Mouse (Mus musculus): Measurements from ENCODE around the gene Rcl1. TPM values are rescaled to one million over a fixed set of nuclear protein-coding genes. Genes with fewer than 3 reads are reported as not detected.
A peak's percentile ranks its signal among the peaks of the same experiment; 100 is the strongest.

Rcl1 gene
- polyA plus RNA-seq, 1 experiment, result 19.1 TPM

DNA sequence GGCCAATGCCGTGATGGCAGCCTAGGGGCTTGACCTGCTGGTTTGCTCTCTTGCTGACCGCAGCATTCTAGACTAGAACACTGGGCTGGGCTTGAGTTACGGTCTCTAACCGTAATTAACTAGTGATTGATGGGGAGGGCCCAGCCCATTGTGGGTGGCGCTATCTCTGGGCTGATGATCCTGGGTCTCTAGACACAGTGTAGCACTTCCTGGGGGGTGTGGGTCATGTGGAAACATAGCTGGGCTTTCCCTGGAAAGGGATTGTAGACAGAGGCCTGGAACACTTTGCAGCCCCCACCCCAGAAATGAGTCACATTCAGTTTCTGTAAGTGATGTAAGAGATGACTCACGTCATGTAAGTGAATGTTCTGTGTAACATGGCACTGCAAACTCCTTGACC lies 48.9 kb downstream of the Rcl1 start:
- peaks cover 4% of the 10 kb centered on the region for H3K36me3 ChIP-seq (ENCODE audit: control insufficient read depth, insufficient read depth)

DNA sequence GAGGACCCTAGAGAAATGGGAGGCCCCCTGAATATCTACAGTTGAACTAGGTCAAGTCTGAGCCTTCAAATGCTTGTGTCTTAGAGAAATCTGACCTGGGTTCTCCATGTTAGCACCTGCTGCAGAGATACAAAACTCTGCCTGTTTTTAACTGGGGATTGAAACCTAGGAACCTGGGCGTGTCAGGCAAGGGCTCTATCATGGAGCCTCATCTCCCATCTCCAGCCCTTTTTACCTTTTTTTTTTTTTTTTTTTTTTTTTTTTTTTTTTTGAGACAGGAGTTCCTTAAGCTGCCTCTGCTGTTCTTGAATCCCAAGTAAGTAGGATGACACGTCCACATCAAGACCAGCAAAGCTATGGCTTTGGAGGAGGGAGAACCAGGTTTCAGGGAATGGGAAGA lies 50.3 kb downstream of the Rcl1 start:
- H3K79me2 ChIP-seq (ENCODE audit: control insufficient read depth, insufficient read depth), result no peaks in the 10 kb centered on the region
- H3K4me3 ChIP-seq, result no peak overlapping the region
- TF ChIP-seq POLR2A (IDR thresholded peaks at IDR 0.05; ENCODE audit: insufficient read length, low read depth) (no peak), MYOD1 (IDR thresholded peaks at IDR 0.05; ENCODE audit: control insufficient read depth in 1 of 3, insufficient read length in 2 of 3, low read depth in 2 of 3) (no peak), MAX (IDR thresholded peaks at IDR 0.05; ENCODE audit: low read depth) (no peak), MYOG (IDR thresholded peaks at IDR 0.05; ENCODE audit: control insufficient read depth in 1 of 3, insufficient read depth in 1 of 3, insufficient read length in 2 of 3, low read depth in 2 of 3) (no peak), REST (IDR thresholded peaks at IDR 0.05; ENCODE audit: insufficient read depth, insufficient read length) (no peak), E2F4 (IDR thresholded peaks at IDR 0.05; ENCODE audit: insufficient read depth) (no peak), POLR2AphosphoS2 (IDR thresholded peaks at IDR 0.05; ENCODE audit: insufficient read length, low read depth) (no peak), TCF3 (IDR thresholded peaks at IDR 0.05; ENCODE audit: insufficient read length, low read depth) (no peak)
- no peaks in the 10 kb centered on the region for H3K27me3 ChIP-seq (ENCODE audit: control insufficient read depth, insufficient read depth, insufficient read length)
- no peak overlapping the region for H3K4me2 ChIP-seq (ENCODE audit: low read depth)
- no peak overlapping the region for H3ac ChIP-seq (ENCODE audit: control insufficient read depth, insufficient read length)
- peaks cover 3% of the 10 kb centered on the region for H3K36me3 ChIP-seq (ENCODE audit: control insufficient read depth, insufficient read depth)

More for the DNA sequence above, 48.9 kb downstream of the Rcl1 start:
- TF ChIP-seq POLR2A (IDR thresholded peaks at IDR 0.05; ENCODE audit: insufficient read length, low read depth), result no peak
- TF ChIP-seq CEBPB (IDR thresholded peaks at IDR 0.05; ENCODE audit: insufficient read depth, poor library complexity, severe bottlenecking), result peak; percentile 48; the same call in 1 of the 2 replicates
- H3K27me3 ChIP-seq (ENCODE audit: control insufficient read depth, insufficient read depth, insufficient read length), result no peaks in the 10 kb centered on the region
- no peak overlapping the region for H3ac ChIP-seq (ENCODE audit: control insufficient read depth, insufficient read length)
- no peak overlapping the region for H3K4me3 ChIP-seq
- H3K4me2 ChIP-seq (ENCODE audit: low read depth), result peak overlapping the region; percentile 4
- H3K79me2 ChIP-seq (ENCODE audit: control insufficient read depth, insufficient read depth), result no peaks in the 10 kb centered on the region

DNA sequence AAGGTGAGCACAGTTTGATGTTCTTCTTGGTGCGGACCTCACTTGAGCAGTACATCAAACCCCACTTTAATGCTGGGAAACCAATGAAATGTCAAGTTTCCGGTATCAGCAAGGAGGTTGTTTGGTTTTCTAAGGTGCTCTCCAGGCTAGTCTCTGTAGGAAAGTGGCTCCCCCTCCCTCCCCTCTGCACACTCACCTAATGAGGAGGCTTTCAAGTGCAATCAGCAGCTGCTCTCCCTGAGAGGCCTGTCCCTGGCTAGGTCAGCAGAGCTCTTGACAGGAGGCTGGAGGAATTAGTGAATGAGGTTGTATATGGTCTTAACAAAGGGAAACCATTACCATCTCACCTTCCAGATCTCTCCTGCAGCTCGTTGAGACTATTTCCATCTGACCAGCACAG lies 54.4 kb downstream of the Rcl1 start:
- TF ChIP-seq REST (IDR thresholded peaks at IDR 0.05; ENCODE audit: insufficient read depth, insufficient read length), result no peak
- no peak for TF ChIP-seq POLR2A (IDR thresholded peaks at IDR 0.05; ENCODE audit: insufficient read length, low read depth)
- no peak for TF ChIP-seq TCF3 (IDR thresholded peaks at IDR 0.05; ENCODE audit: insufficient read length, low read depth)
- TF ChIP-seq USF1 (IDR thresholded peaks at IDR 0.05; ENCODE audit: low read depth), result no peak
- Histone ChIP-seq H3K79me2 (ENCODE audit: control insufficient read depth, insufficient read depth) (no peaks in the 10 kb centered on the region), H3K4me2 (ENCODE audit: low read depth) (no peak overlapping the region), H3K36me3 (ENCODE audit: control insufficient read depth, insufficient read depth) (no peaks in the 10 kb centered on the region), H3ac (ENCODE audit: control insufficient read depth, insufficient read length) (no peak overlapping the region), H3K27me3 (ENCODE audit: control insufficient read depth, insufficient read depth, insufficient read length) (no peaks in the 10 kb centered on the region), H3K4me3 (no peak overlapping the region)

DNA sequence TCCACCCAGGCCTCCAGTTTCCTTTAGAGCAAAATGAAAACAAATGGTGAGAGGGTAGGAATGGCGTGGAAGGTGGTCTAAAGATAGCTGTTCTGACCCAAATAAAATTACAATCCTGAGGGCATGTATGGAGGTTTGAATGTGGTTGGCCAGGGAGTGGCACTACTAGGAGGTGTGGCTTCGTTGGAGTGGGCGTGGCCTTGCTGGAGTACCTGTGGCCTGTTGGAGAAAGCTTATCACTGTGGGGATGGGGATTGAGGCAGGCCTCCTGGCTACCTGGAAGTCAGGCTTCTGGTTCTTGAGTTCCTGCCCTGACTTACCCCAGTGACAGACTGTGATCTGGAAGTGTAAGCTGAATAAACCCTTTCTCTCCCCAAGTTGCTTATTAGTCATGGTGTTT lies 55.2 kb downstream of the Rcl1 start:
- H3K4me2 ChIP-seq (ENCODE audit: low read depth), result no peak overlapping the region
- H3ac ChIP-seq (ENCODE audit: control insufficient read depth, insufficient read length), result no peak overlapping the region
- H3K4me3 ChIP-seq, result no peak overlapping the region
- H3K27me3 ChIP-seq (ENCODE audit: control insufficient read depth, insufficient read depth, insufficient read length), result no peaks in the 10 kb centered on the region
- TF ChIP-seq MAX (IDR thresholded peaks at IDR 0.05; ENCODE audit: low read depth), result no peak
- no peak for TF ChIP-seq POLR2A (IDR thresholded peaks at IDR 0.05; ENCODE audit: insufficient read length, low read depth)
- TF ChIP-seq REST (IDR thresholded peaks at IDR 0.05; ENCODE audit: insufficient read depth, insufficient read length), result no peak
- no peak for TF ChIP-seq POLR2AphosphoS2 (IDR thresholded peaks at IDR 0.05; ENCODE audit: insufficient read length, low read depth)
- TF ChIP-seq USF1 (IDR thresholded peaks at IDR 0.05; ENCODE audit: low read depth), result no peak
- no peak for TF ChIP-seq MYOD1 (IDR thresholded peaks at IDR 0.05; ENCODE audit: control insufficient read depth in 1 of 3, insufficient read length in 2 of 3, low read depth in 2 of 3)
- no peak for TF ChIP-seq TCF3 (IDR thresholded peaks at IDR 0.05; ENCODE audit: insufficient read length, low read depth)
- no peak for TF ChIP-seq E2F4 (IDR thresholded peaks at IDR 0.05; ENCODE audit: insufficient read depth)
- no peak for TF ChIP-seq TCF12 (IDR thresholded peaks at IDR 0.05; ENCODE audit: insufficient read depth, poor library complexity, severe bottlenecking)
- TF ChIP-seq CEBPB (IDR thresholded peaks at IDR 0.05; ENCODE audit: insufficient read depth, poor library complexity, severe bottlenecking), result no peak
- no peak for TF ChIP-seq SRF (IDR thresholded peaks at IDR 0.05; ENCODE audit: control insufficient read depth, insufficient read length, low read depth)
- H3K36me3 ChIP-seq (ENCODE audit: control insufficient read depth, insufficient read depth), result no peaks in the 10 kb centered on the region
- H3K79me2 ChIP-seq (ENCODE audit: control insufficient read depth, insufficient read depth), result no peaks in the 10 kb centered on the region

DNA sequence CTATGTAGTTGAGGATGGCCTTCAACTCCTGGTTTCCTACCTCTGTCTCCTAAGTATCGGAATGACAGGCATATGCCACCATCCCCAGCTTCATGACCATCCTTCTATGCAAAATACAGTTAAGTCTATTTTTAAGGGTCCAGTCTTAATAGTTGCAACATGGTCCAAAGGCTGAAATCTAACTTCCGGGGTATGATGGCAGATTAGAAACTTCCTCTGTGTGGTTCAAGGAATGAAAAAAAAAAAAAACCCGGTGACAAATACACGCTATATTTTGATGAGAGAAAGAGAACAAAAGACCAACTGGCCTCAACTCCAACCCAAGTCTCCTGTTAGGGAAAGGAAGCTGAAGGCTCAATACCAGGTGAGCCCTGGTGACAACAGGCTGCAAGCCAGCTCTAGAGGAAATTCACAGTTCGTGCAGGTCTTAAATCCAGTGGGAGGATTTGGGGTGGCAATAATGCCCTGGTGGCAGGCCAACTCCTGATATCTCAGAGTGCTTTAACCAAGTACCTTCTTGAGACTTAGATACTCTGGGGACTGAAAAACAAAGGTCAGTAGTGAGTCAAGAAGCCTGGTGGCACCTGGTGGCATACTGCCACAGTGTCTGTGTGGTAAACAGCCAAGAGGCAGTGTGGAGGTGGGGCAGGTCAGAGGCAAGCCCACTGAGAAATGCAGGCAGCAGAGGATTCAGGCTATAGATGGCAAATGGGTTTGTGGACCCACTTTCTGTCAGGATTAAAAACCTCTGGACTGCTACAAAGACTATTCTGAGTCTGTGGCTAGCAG lies 56.7 kb downstream of the Rcl1 start:
- H3K79me2 ChIP-seq (ENCODE audit: control insufficient read depth, insufficient read depth), result no peaks in the 10 kb centered on the region

More for the DNA sequence above, 56.7 kb downstream of the Rcl1 start:
- no peaks in the 10 kb centered on the region for H3K27me3 ChIP-seq (ENCODE audit: control insufficient read depth, insufficient read depth, insufficient read length)
- H3K4me2 ChIP-seq (ENCODE audit: low read depth), result no peak overlapping the region
- H3ac ChIP-seq (ENCODE audit: control insufficient read depth, insufficient read length), result no peak overlapping the region
- no peaks in the 10 kb centered on the region for H3K36me3 ChIP-seq (ENCODE audit: control insufficient read depth, insufficient read depth)
- TF ChIP-seq MYOG (IDR thresholded peaks at IDR 0.05; ENCODE audit: control insufficient read depth in 1 of 3, insufficient read depth in 1 of 3, insufficient read length in 2 of 3, low read depth in 2 of 3), result no peak
- TF ChIP-seq POLR2A (IDR thresholded peaks at IDR 0.05; ENCODE audit: insufficient read length, low read depth), result no peak
- no peak for TF ChIP-seq TCF12 (IDR thresholded peaks at IDR 0.05; ENCODE audit: insufficient read depth, poor library complexity, severe bottlenecking)
- TF ChIP-seq SRF (IDR thresholded peaks at IDR 0.05; ENCODE audit: control insufficient read depth, insufficient read length, low read depth), result no peak
- TF ChIP-seq REST (IDR thresholded peaks at IDR 0.05; ENCODE audit: insufficient read depth, insufficient read length), result no peak
- TF ChIP-seq POLR2AphosphoS2 (IDR thresholded peaks at IDR 0.05; ENCODE audit: insufficient read length, low read depth), result no peak
- no peak for TF ChIP-seq CEBPB (IDR thresholded peaks at IDR 0.05; ENCODE audit: insufficient read depth, poor library complexity, severe bottlenecking)
- TF ChIP-seq MAX (IDR thresholded peaks at IDR 0.05; ENCODE audit: low read depth), result no peak
- H3K4me3 ChIP-seq, result no peak overlapping the region

Measured in myocyte (in vitro differentiated cells).